Mouse (Mus musculus) spleen, adult 2 months (tissue): ENCODE measurements around the gene 4930539E08Rik.

Experiments used
- CTCF ChIP-seq: fragments of 200-500 bp; IDR thresholded peaks from 2 replicates; pipeline ENCODE4 v1.5.1; 2011; ENCODE audit warnings: mild to moderate bottlenecking, inconsistent platforms; ENCODE audit not compliant: insufficient read depth, insufficient read length, insufficient replicate concordance; ENCODE audit errors: extremely low read depth
- POLR2A ChIP-seq: fragments of 200-500 bp; IDR thresholded peaks from 2 replicates; pipeline ENCODE4 v1.6.1; 2011; ENCODE audit warnings: low read depth, low read length, inconsistent platforms

- TF ChIP-seq CTCF (no peak), POLR2A (no peak)
Observed at GRCm38 (mm10) chr17:28905377-28905916, 9.7 kb downstream of the 4930539E08Rik start.
